ENCODE assay signal across 8 mouse cellular contexts in genomic region chr7:30309395-30310129, GRCm38 (mm10). TPM values are rescaled to one million over a fixed set of nuclear protein-coding genes. Genes with fewer than 3 reads are reported as not detected.
DNase-seq lines count a peak whose midpoint lies in the region; ATAC-seq and TF ChIP-seq lines count a peak whose summit lies in the region.

No protein-coding gene starts in this region.

- H3K4me3 ChIP-seq in heart, adult 2 months = peak overlapping the region; percentile 57; the same call in 1 of the 2 replicates
- H3K4me3 ChIP-seq in E14TG2a.4 (replicated peaks; ENCODE audit: low read length) = peak overlapping the region; percentile 95
- peak overlapping the region; percentile 83 for H3K4me3 ChIP-seq in forebrain, embryonic 16.5 days (replicated peaks; ENCODE audit: low read length)
- H3K4me3 ChIP-seq in liver, embryonic 16.5 days (ENCODE audit: low read depth, low read length) = peak overlapping the region; percentile 62

- H3K27ac ChIP-seq in heart, adult 2 months = no peak overlapping the region
- no peak overlapping the region for H3K27ac ChIP-seq in forebrain, embryonic 16.5 days (ENCODE audit: low read length)
- no peak overlapping the region for H3K27ac ChIP-seq in liver, embryonic 16.5 days (ENCODE audit: low read length)

- no peaks in the 10 kb centered on the region for H3K36me3 ChIP-seq in heart, adult 2 months (ENCODE audit: control insufficient read depth, insufficient read depth, low read length)
- peaks cover 43% of the 10 kb centered on the region for H3K36me3 ChIP-seq in E14TG2a.4 (ENCODE audit: insufficient read depth, low read length)
- H3K36me3 ChIP-seq in forebrain, embryonic 16.5 days (ENCODE audit: control insufficient read depth, insufficient read depth) = peaks cover 21% of the 10 kb centered on the region
- H3K36me3 ChIP-seq in liver, embryonic 16.5 days (ENCODE audit: control insufficient read depth, insufficient read depth) = no peaks in the 10 kb centered on the region

- no peak for TF ChIP-seq CTCF in heart, adult 2 months (IDR thresholded peaks at IDR 0.05)
- TF ChIP-seq CTCF in E14TG2a.4 (conservative IDR thresholded peaks at IDR 0.05; ENCODE audit: low read length) = no peak

- DNase-seq in heart, adult 2 months = no peak
- DNase-seq in heart, postnatal 10 days = no peak
- DNase-seq in left cerebral cortex, postnatal 10 days (ENCODE audit: extremely low spot score in 1 of 2, low spot score in 2 of 2) = no peak
- DNase-seq in thymus, adult 18-20 months = no peak

- no peaks in the 10 kb centered on the region for H3K9me3 ChIP-seq in E14TG2a.4 (ENCODE audit: low read length)
- no peaks in the 10 kb centered on the region for H3K9me3 ChIP-seq in forebrain, embryonic 16.5 days (ENCODE audit: control insufficient read depth, low read length)
- no peaks in the 10 kb centered on the region for H3K9me3 ChIP-seq in liver, embryonic 16.5 days (replicated peaks; ENCODE audit: control insufficient read depth, low read length)

- intact Hi-C loops in heart, adult 2 months (cut with DNase I) = loop anchor here (1.0 kb wide), 1 partner anchor 14 kb away; the partner anchor contains the start of gene Sdhaf1
- intact Hi-C loops in heart, postnatal 10 days (cut with DNase I) = no loop called here
- intact Hi-C loops in left cerebral cortex, postnatal 10 days (cut with DNase I) = no loop called here

- no peak for TF ChIP-seq POLR2A in heart, adult 2 months (IDR thresholded peaks at IDR 0.05; ENCODE audit: insufficient read depth, low read depth, low read length)

- H3K4me1 ChIP-seq in heart, adult 2 months (ENCODE audit: control insufficient read depth, insufficient read depth, low read length) = peaks cover 3% of the 10 kb centered on the region
- H3K4me1 ChIP-seq in E14TG2a.4 (replicated peaks; ENCODE audit: low read depth, low read length) = peaks cover 62% of the 10 kb centered on the region
- peaks cover 15% of the 10 kb centered on the region for H3K4me1 ChIP-seq in forebrain, embryonic 16.5 days (replicated peaks; ENCODE audit: control insufficient read depth, insufficient read depth, low read length)
- peaks cover 12% of the 10 kb centered on the region for H3K4me1 ChIP-seq in liver, embryonic 16.5 days (ENCODE audit: control insufficient read depth, low read depth, low read length)

- peak overlapping the region; percentile 92 for H3K4me2 ChIP-seq in forebrain, embryonic 16.5 days (ENCODE audit: low read length)
- H3K4me2 ChIP-seq in liver, embryonic 16.5 days (ENCODE audit: low read depth, low read length) = peak overlapping the region; percentile 78

- no peak overlapping the region; the same call in 1 of the 2 replicates for H3K9ac ChIP-seq in heart, adult 2 months (ENCODE audit: low read depth, low read length)
- peak overlapping the region; percentile 77 for H3K9ac ChIP-seq in forebrain, embryonic 16.5 days (replicated peaks; ENCODE audit: low read depth, low read length)
- peak overlapping the region; percentile 55 for H3K9ac ChIP-seq in liver, embryonic 16.5 days (ENCODE audit: low read depth, low read length)

- ATAC-seq in forebrain, embryonic 16.5 days = no peak
- no peak for ATAC-seq in liver, embryonic 16.5 days (ENCODE audit: low read depth)
- ATAC-seq in frontal cortex, adult (ENCODE audit: low TSS enrichment) = no peak

- 53% methylated on average over 15 of the region's 15 CpGs for WGBS in heart, adult 2 months
- 67% methylated on average over 15 of the region's 15 CpGs for WGBS in forebrain, embryonic 16.5 days
- WGBS in liver, embryonic 16.5 days (ENCODE audit: insufficient replicate concordance) = 54% methylated on average over 15 of the region's 15 CpGs

- no peaks in the 10 kb centered on the region for H3K27me3 ChIP-seq in heart, adult 2 months (ENCODE audit: control insufficient read depth, insufficient read depth, low read length)
- H3K27me3 ChIP-seq in E14TG2a.4 (ENCODE audit: insufficient read depth, low read length) = no peaks in the 10 kb centered on the region
- no peaks in the 10 kb centered on the region for H3K27me3 ChIP-seq in forebrain, embryonic 16.5 days (replicated peaks; ENCODE audit: control insufficient read depth, insufficient read depth, low read length)
- no peaks in the 10 kb centered on the region for H3K27me3 ChIP-seq in liver, embryonic 16.5 days (ENCODE audit: control insufficient read depth, insufficient read depth, low read depth, low read length)

- H3K79me2 ChIP-seq in heart, adult 2 months (replicated peaks; ENCODE audit: control insufficient read depth, insufficient read depth, low read length) = no peaks in the 10 kb centered on the region

- TF ChIP-seq EP300 in heart, adult 2 months (IDR thresholded peaks at IDR 0.05; ENCODE audit: insufficient read depth, low read depth, low read length) = no peak

RNA-seq across cellular contexts. Expression of gene Alkbh6, which starts 1.0 kb away (rescaled TPM):
- 10 to 100 TPM; 24.0 to 29.5 TPM for total RNA-seq in heart, adult 2 months (2021)
- 59.6 and 61.7 TPM in 2 replicates for polyA plus RNA-seq in heart, adult 2 months (2012; rRNA removed)
- 10 to 100 TPM; 26.0 to 27.4 TPM for total RNA-seq in heart, postnatal 10 days (2021)
- polyA plus RNA-seq in forebrain, embryonic 16.5 days (2015; fragmentation: Nextera tagmentation; extraction: Ambion mirVana) = 93.6 and 104 TPM in 2 replicates
- polyA plus RNA-seq in liver, embryonic 16.5 days (2015; fragmentation: Nextera tagmentation; extraction: Ambion mirVana) = 15.8 and 18.0 TPM in 2 replicates
- 10 to 100 TPM; 45.9 to 47.5 TPM for total RNA-seq in left cerebral cortex, postnatal 10 days (2021)

RNA-seq across cellular contexts. Expression of gene Syne4, which starts 5.0 kb away (rescaled TPM):
- under 1 TPM; 0.26 to 0.50 TPM for total RNA-seq in heart, adult 2 months (2021)
- 5.3 and 5.6 TPM in 2 replicates for polyA plus RNA-seq in heart, adult 2 months (2012; rRNA removed)
- under 1 TPM; 0.86 to 0.87 TPM for total RNA-seq in heart, postnatal 10 days (2021)
- polyA plus RNA-seq in forebrain, embryonic 16.5 days (2015; fragmentation: Nextera tagmentation; extraction: Ambion mirVana) = 8.5 and 11.7 TPM in 2 replicates
- polyA plus RNA-seq in liver, embryonic 16.5 days (2015; fragmentation: Nextera tagmentation; extraction: Ambion mirVana) = 17.0 and 22.4 TPM in 2 replicates
- 1 to 10 TPM; 5.4 to 7.5 TPM for total RNA-seq in left cerebral cortex, postnatal 10 days (2021)

RNA-seq across cellular contexts. Expression of gene E130208F15Rik, which starts 12.0 kb away (rescaled TPM):
- total RNA-seq in heart, adult 2 months (2021) = under 1 TPM; 0.55 to 0.63 TPM
- polyA plus RNA-seq in heart, adult 2 months (2012; rRNA removed) = 0.31 and 0.41 TPM in 2 replicates
- 1 to 10 TPM in 1 of 2 experiments, under 1 TPM in 1; 0.87 to 1.0 TPM for total RNA-seq in heart, postnatal 10 days (2021)
- not detected in 2 replicates for polyA plus RNA-seq in forebrain, embryonic 16.5 days (2015; fragmentation: Nextera tagmentation; extraction: Ambion mirVana)
- polyA plus RNA-seq in liver, embryonic 16.5 days (2015; fragmentation: Nextera tagmentation; extraction: Ambion mirVana) = 0.30 and 0.88 TPM in 2 replicates
- total RNA-seq in left cerebral cortex, postnatal 10 days (2021) = under 1 TPM; 0.45 to 0.67 TPM

RNA-seq across cellular contexts. Expression of gene Sdhaf1, which starts 14.1 kb away (rescaled TPM):
- total RNA-seq in heart, adult 2 months (2021) = 10 to 100 TPM; 12.5 TPM
- polyA plus RNA-seq in heart, adult 2 months (2012; rRNA removed) = 17.4 and 17.9 TPM in 2 replicates
- 10 to 100 TPM; 15.1 to 15.8 TPM for total RNA-seq in heart, postnatal 10 days (2021)
- polyA plus RNA-seq in forebrain, embryonic 16.5 days (2015; fragmentation: Nextera tagmentation; extraction: Ambion mirVana) = 18.0 and 19.3 TPM in 2 replicates
- polyA plus RNA-seq in liver, embryonic 16.5 days (2015; fragmentation: Nextera tagmentation; extraction: Ambion mirVana) = 4.3 and 4.6 TPM in 2 replicates
- 1 to 10 TPM; 7.8 to 8.2 TPM for total RNA-seq in left cerebral cortex, postnatal 10 days (2021)

RNA-seq across cellular contexts. Expression of gene Clip3, which starts 18.0 kb away (rescaled TPM):
- total RNA-seq in heart, adult 2 months (2021) = 1 to 10 TPM; 5.6 TPM
- 5.6 and 6.6 TPM in 2 replicates for polyA plus RNA-seq in heart, adult 2 months (2012; rRNA removed)
- total RNA-seq in heart, postnatal 10 days (2021) = 10 to 100 TPM; 14.0 TPM
- 129 and 145 TPM in 2 replicates for polyA plus RNA-seq in forebrain, embryonic 16.5 days (2015; fragmentation: Nextera tagmentation; extraction: Ambion mirVana)
- polyA plus RNA-seq in liver, embryonic 16.5 days (2015; fragmentation: Nextera tagmentation; extraction: Ambion mirVana) = 0.50 and 0.90 TPM in 2 replicates
- total RNA-seq in left cerebral cortex, postnatal 10 days (2021) = 100 to 1,000 TPM; 495 to 497 TPM
